Mouse (Mus musculus): ENCODE results near the gene Tnfrsf8.

GRCm38 (mm10) chr4:145276368-145277249 is 38.4 kb downstream of the Tnfrsf8 start:
- TF ChIP-seq POLR2A (IDR thresholded peaks at IDR 0.05; ENCODE audit: extremely low read depth, insufficient read depth, low read length), result no peak
- TF ChIP-seq CTCF (IDR thresholded peaks at IDR 0.05; ENCODE audit: extremely low read depth, insufficient read depth, low read length), result no peak

Data from cortical plate, adult 2 months (tissue).